Mouse (Mus musculus) CH12.LX (cell line): Measurements from ENCODE around the gene Apeh. TPM values are rescaled to one million over a fixed set of nuclear protein-coding genes. Genes with fewer than 3 reads are reported as not detected.

Experiments used
- DNase-seq: peaks from one replicate; pipeline ENCODE4 v3.0.0-alpha.2; 2013; ENCODE audit errors: extremely low read depth
- H3K27ac ChIP-seq: 2 replicates; pipeline ENCODE4 v1.5.1; 2012; ENCODE audit warnings: low read depth, mild to moderate bottlenecking, control low read depth, moderate library complexity; ENCODE audit not compliant: insufficient read depth
- H3K27me3 ChIP-seq: replicated peaks from 2 replicates; pipeline ENCODE3; 2012; ENCODE audit warnings: inconsistent platforms
- H3K36me3 ChIP-seq, 2 experiments: replicated peaks in 1 of 2; 2 replicates each; pipeline versions ENCODE3 to v1.6.1; 2012; ENCODE audit warnings: inconsistent platforms in 1 of 2, low read length in 1 of 2, mild to moderate bottlenecking in 1 of 2, mixed read lengths in 1 of 2, moderate library complexity in 1 of 2; ENCODE audit not compliant: control insufficient read depth in 1 of 2, insufficient read depth in 1 of 2
- H3K4me1 ChIP-seq, 2 experiments: 2 replicates each; pipeline ENCODE4 v1.6.1; 2012; ENCODE audit warnings: inconsistent platforms in 1 of 2, moderate library complexity in 1 of 2; ENCODE audit not compliant: insufficient read depth in 2 of 2, control insufficient read depth in 1 of 2
- H3K4me2 ChIP-seq: 2 replicates; pipeline ENCODE4 v1.6.1; 2012; ENCODE audit warnings: low read depth, mild to moderate bottlenecking, control low read depth; ENCODE audit not compliant: poor library complexity, insufficient read depth, severe bottlenecking
- H3K4me3 ChIP-seq, 3 experiments: fragments of 150-350 bp in 1 of 3; sonication (generic) in 1 of 3; replicated peaks in 1 of 3; 2 replicates each; pipeline versions ENCODE3 to v1.5.1; 2011 to 2012; ENCODE audit warnings: low read depth in 2 of 3, low read length in 2 of 3, mild to moderate bottlenecking in 2 of 3, moderate library complexity in 2 of 3, control low read depth in 1 of 3, improper control_type of control experiment in 1 of 3, inconsistent platforms in 1 of 3, mixed read lengths in 1 of 3; ENCODE audit not compliant: poor library complexity in 1 of 3
- H3K79me2 ChIP-seq: replicated peaks from 2 replicates; pipeline ENCODE4 v1.6.1; 2012; ENCODE audit warnings: mild to moderate bottlenecking, moderate library complexity; ENCODE audit not compliant: control insufficient read depth, poor library complexity, insufficient read depth, severe bottlenecking; ENCODE audit errors: extremely low read depth
- H3K9ac ChIP-seq: 2 replicates; pipeline ENCODE4 v1.6.1; 2012; ENCODE audit warnings: low read depth, mild to moderate bottlenecking, control low read depth, moderate library complexity; ENCODE audit not compliant: insufficient read depth
- H3K9me3 ChIP-seq: replicated peaks from 2 replicates; pipeline ENCODE3; 2012; ENCODE audit warnings: low read length, inconsistent platforms, mixed read lengths
- BHLHE40 ChIP-seq: IDR thresholded peaks from 2 replicates; pipeline ENCODE4 v1.6.1; 2011; ENCODE audit warnings: mild to moderate bottlenecking, low read depth, low read length, improper control_type of control experiment
- CHD1 ChIP-seq: IDR thresholded peaks from 2 replicates; pipeline ENCODE4 v1.6.1; 2012; ENCODE audit warnings: low read depth, low read length, improper control_type of control experiment, inconsistent platforms
- CHD2 ChIP-seq: IDR thresholded peaks from 2 replicates; pipeline ENCODE4 v1.6.1; 2011; ENCODE audit warnings: low read length, improper control_type of control experiment
- CTCF ChIP-seq, 2 experiments: IDR thresholded peaks in 1 of 2; conservative IDR thresholded peaks in 1 of 2; 2 replicates each; pipeline ENCODE4 v1.5.1; 2011 to 2012; ENCODE audit warnings: low read depth in 2 of 2, low read length in 2 of 2, improper control_type of control experiment in 1 of 2, inconsistent platforms in 1 of 2, mild to moderate bottlenecking in 1 of 2, moderate library complexity in 1 of 2
- E2F4 ChIP-seq: IDR thresholded peaks from 2 replicates; pipeline ENCODE4 v1.6.1; 2011; ENCODE audit warnings: low read depth, low read length, improper control_type of control experiment; ENCODE audit not compliant: insufficient replicate concordance
- ELF1 ChIP-seq: IDR thresholded peaks from 2 replicates; pipeline ENCODE4 v1.6.1; 2014; ENCODE audit warnings: low read depth, mild to moderate bottlenecking, inconsistent platforms, low read length, improper control_type of control experiment
- EP300 ChIP-seq: IDR thresholded peaks from 2 replicates; pipeline ENCODE4 v1.6.1; 2011; ENCODE audit warnings: low read length, improper control_type of control experiment
- ETS1 ChIP-seq: conservative IDR thresholded peaks from 2 replicates; pipeline ENCODE4 v1.6.1; 2012; ENCODE audit warnings: low read depth, mild to moderate bottlenecking, inconsistent platforms, low read length, improper control_type of control experiment, moderate library complexity
- GABPA ChIP-seq: IDR thresholded peaks from 2 replicates; pipeline ENCODE4 v1.6.1; 2012; ENCODE audit warnings: low read depth, low read length, improper control_type of control experiment, inconsistent platforms; ENCODE audit not compliant: insufficient replicate concordance
- HCFC1 ChIP-seq: IDR thresholded peaks from 2 replicates; pipeline ENCODE4 v1.6.1; 2012; ENCODE audit warnings: low read depth, mild to moderate bottlenecking, inconsistent platforms, low read length, improper control_type of control experiment
- IRF4 ChIP-seq: IDR thresholded peaks from 2 replicates; pipeline ENCODE4 v1.6.1; 2014; ENCODE audit warnings: low read depth, mild to moderate bottlenecking, inconsistent platforms, low read length, improper control_type of control experiment
- JUN ChIP-seq: IDR thresholded peaks from 2 replicates; pipeline ENCODE4 v1.6.1; 2011; ENCODE audit warnings: low read depth, mild to moderate bottlenecking, low read length, improper control_type of control experiment, moderate library complexity; ENCODE audit not compliant: insufficient read depth
- JUND ChIP-seq: conservative IDR thresholded peaks from 2 replicates; pipeline ENCODE4 v1.6.1; 2011; ENCODE audit warnings: low read depth, low read length, improper control_type of control experiment
- KAT2A ChIP-seq: IDR thresholded peaks from 2 replicates; pipeline ENCODE4 v1.6.1; 2012; ENCODE audit warnings: low read length, improper control_type of control experiment, inconsistent platforms; ENCODE audit not compliant: insufficient replicate concordance
- MAFK ChIP-seq: IDR thresholded peaks from 2 replicates; pipeline ENCODE4 v1.6.1; 2011; ENCODE audit warnings: low read length, improper control_type of control experiment; ENCODE audit not compliant: insufficient replicate concordance
- MAX ChIP-seq: IDR thresholded peaks from 2 replicates; pipeline ENCODE4 v1.6.1; 2011; ENCODE audit warnings: low read length, improper control_type of control experiment
- MAZ ChIP-seq: IDR thresholded peaks from 2 replicates; pipeline ENCODE4 v1.6.1; 2012; ENCODE audit warnings: low read depth, mild to moderate bottlenecking, inconsistent platforms, low read length, improper control_type of control experiment, moderate library complexity
- MEF2A ChIP-seq: IDR thresholded peaks from 2 replicates; pipeline ENCODE4 v1.6.1; 2014; ENCODE audit warnings: low read depth, mild to moderate bottlenecking, inconsistent platforms, low read length, improper control_type of control experiment, borderline replicate concordance
- MXI1 ChIP-seq: IDR thresholded peaks from 2 replicates; pipeline ENCODE4 v1.6.1; 2011; ENCODE audit warnings: mild to moderate bottlenecking, low read depth, low read length, improper control_type of control experiment
- MYC ChIP-seq: IDR thresholded peaks from 2 replicates; pipeline ENCODE4 v1.6.1; 2011; ENCODE audit warnings: low read depth, mild to moderate bottlenecking, improper control_type of control experiment, low read length
- NELFE ChIP-seq: IDR thresholded peaks from 2 replicates; pipeline ENCODE4 v1.6.1; 2011; ENCODE audit warnings: low read depth, low read length, improper control_type of control experiment
- NRF1 ChIP-seq: IDR thresholded peaks from 2 replicates; pipeline ENCODE4 v1.6.1; 2014; ENCODE audit warnings: low read depth, mild to moderate bottlenecking, inconsistent platforms, low read length, improper control_type of control experiment, moderate library complexity
- PAX5 ChIP-seq: IDR thresholded peaks from 2 replicates; pipeline ENCODE4 v1.6.1; 2012; ENCODE audit warnings: low read length, inconsistent platforms, mixed read lengths
- POLR2A ChIP-seq: IDR thresholded peaks from 2 replicates; pipeline ENCODE4 v1.6.1; 2011; ENCODE audit warnings: low read depth, mild to moderate bottlenecking, improper control_type of control experiment, low read length
- POLR2AphosphoS2 ChIP-seq: IDR thresholded peaks from 2 replicates; pipeline ENCODE4 v1.6.1; 2011; ENCODE audit warnings: low read depth, low read length, improper control_type of control experiment
- RAD21 ChIP-seq: IDR thresholded peaks from 2 replicates; pipeline ENCODE4 v1.6.1; 2011; ENCODE audit warnings: low read depth, mild to moderate bottlenecking, low read length, improper control_type of control experiment, moderate library complexity
- RCOR1 ChIP-seq: conservative IDR thresholded peaks from 2 replicates; pipeline ENCODE4 v1.6.1; 2012; ENCODE audit warnings: low read depth, mild to moderate bottlenecking, inconsistent platforms, low read length, improper control_type of control experiment
- SIN3A ChIP-seq: IDR thresholded peaks from 2 replicates; pipeline ENCODE4 v1.6.1; 2012; ENCODE audit warnings: low read length, improper control_type of control experiment, inconsistent platforms
- SMC3 ChIP-seq: IDR thresholded peaks from 2 replicates; pipeline ENCODE4 v1.6.1; 2011; ENCODE audit warnings: low read depth, low read length, improper control_type of control experiment
- TBP ChIP-seq: conservative IDR thresholded peaks from 2 replicates; pipeline ENCODE4 v1.6.1; 2011; ENCODE audit warnings: low read depth, low read length, improper control_type of control experiment
- TCF12 ChIP-seq: IDR thresholded peaks from 2 replicates; pipeline ENCODE4 v1.6.1; 2014; ENCODE audit warnings: low read depth, mild to moderate bottlenecking, inconsistent platforms, low read length, improper control_type of control experiment
- UBTF ChIP-seq: IDR thresholded peaks from 2 replicates; pipeline ENCODE4 v1.6.1; 2012; ENCODE audit warnings: low read depth, mild to moderate bottlenecking, inconsistent platforms, low read length, improper control_type of control experiment, moderate library complexity
- USF1 ChIP-seq: IDR thresholded peaks from 2 replicates; pipeline ENCODE4 v1.6.1; 2014; ENCODE audit warnings: low read depth, mild to moderate bottlenecking, inconsistent platforms, low read length, improper control_type of control experiment
- USF2 ChIP-seq: conservative IDR thresholded peaks from 2 replicates; pipeline ENCODE4 v1.6.1; 2011; ENCODE audit warnings: low read depth, low read length, improper control_type of control experiment
- ZC3H11A ChIP-seq: IDR thresholded peaks from 2 replicates; pipeline ENCODE4 v1.6.1; 2012; ENCODE audit warnings: low read depth, mild to moderate bottlenecking, inconsistent platforms, low read length, improper control_type of control experiment
- ZKSCAN1 ChIP-seq: IDR thresholded peaks from 2 replicates; pipeline ENCODE4 v1.6.1; 2012; ENCODE audit warnings: low read depth, inconsistent platforms, low read length, improper control_type of control experiment, borderline replicate concordance
- ZMIZ1 ChIP-seq: IDR thresholded peaks from 2 replicates; pipeline ENCODE4 v1.6.1; 2012; ENCODE audit warnings: low read depth, mild to moderate bottlenecking, inconsistent platforms, low read length, improper control_type of control experiment
- ZNF384 ChIP-seq: IDR thresholded peaks from 2 replicates; pipeline ENCODE4 v1.6.1; 2012; ENCODE audit warnings: low read depth, low read length, improper control_type of control experiment, inconsistent platforms
- dilution Hi-C: fragments of 300-500 bp; cut with MboI; formaldehyde crosslinking; loops from 2 replicates; pipeline ENCODE4 v1.14.3; 2020; ENCODE audit warnings: low sequenced_read_pairs; ENCODE audit not compliant: extremely low pct_unique_long_range_greater_than_20kb, extremely low pct_ligation_motif_present
- in situ Hi-C: fragments of 300-500 bp; cut with MboI; formaldehyde crosslinking; loops from 3 replicates; pipeline ENCODE4 v1.14.3; 2019; ENCODE audit warnings: low sequenced_read_pairs, low pct_ligation_motif_present, low pct_unique_long_range_greater_than_20kb, mixed read lengths
- polyA plus RNA-seq: library from polyadenylated mRNA; unstranded; fragments of >175 nt; gene quantifications from 2 replicates; pipeline ENCODE4 v1.2.1, GENCODE M21; 2012; ENCODE audit warnings: low read depth; ENCODE audit not compliant: insufficient read length
- total RNA-seq, 2 experiments: library from RNA; depleted of rRNA; stranded (reverse); fragments of 300-350 nt in 1 of 2; fragments of >200 nt in 1 of 2; gene quantifications; 2 replicates each; pipeline ENCODE4 v1.2.3; 2012 to 2014

The Apeh gene
- total RNA-seq (2012; rRNA removed) (69.5 and 75.6 TPM in 2 replicates), total RNA-seq (2014; rRNA removed) (28.8 and 36.2 TPM in 2 replicates), polyA plus RNA-seq (53.2 and 66.6 TPM in 2 replicates)

DNA sequence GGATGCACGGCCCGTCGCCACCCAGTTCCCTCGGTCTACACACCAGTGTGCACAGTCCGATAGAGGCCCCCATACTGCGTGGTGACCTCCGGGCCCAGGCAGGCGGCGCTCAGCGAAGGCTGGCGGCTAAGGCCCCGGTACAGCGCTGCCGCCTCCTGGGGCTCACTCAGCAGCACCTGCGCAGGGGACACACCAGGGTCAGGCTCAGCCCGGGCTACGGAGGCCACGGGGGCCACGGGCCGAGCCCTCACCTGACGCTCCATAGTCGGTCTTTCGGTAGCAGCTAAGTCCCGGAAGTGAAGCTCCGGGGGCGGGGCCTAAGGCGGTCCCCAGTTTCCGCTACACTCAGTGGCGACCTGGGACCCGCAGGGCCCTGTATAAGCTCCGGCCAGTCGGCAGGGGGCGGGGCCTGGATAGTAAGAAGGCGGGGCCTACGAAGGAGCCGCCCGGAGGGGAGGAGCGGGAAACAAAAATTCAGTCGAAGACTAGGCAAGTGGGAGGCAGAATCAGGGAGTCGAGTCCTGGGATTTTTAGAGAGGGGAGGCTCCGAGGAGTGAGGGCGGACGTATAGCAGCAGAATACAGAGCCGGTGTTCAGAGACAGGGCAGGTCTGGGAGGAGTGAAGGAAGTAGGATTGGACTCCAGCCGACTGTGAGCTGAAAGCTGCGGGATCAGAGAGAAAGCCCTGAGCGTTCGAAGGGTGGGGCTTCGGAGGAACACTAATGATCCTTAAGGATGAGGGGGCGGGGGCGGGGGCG is at the start of gene Apeh:
Apeh (minus strand) TSS at position 423 of the 758 bp plus-strand sequence.
- Histone ChIP-seq H3K9ac (peak within 1 kb of the TSS; percentile 64), H3K4me1 (peaks cover 5 to 33% of the 10 kb centered on the region in 2 experiments), H3K27ac (peak within 1 kb of the TSS; percentile 18; the same call in 1 of the 2 replicates), H3K79me2 (peaks cover 9% of the 10 kb centered on the region)
- peak; percentile 96 for DNase-seq
- in situ Hi-C loops, result no loop called here
- TF ChIP-seq POLR2A (peak; percentile 84), RAD21 (no peak), BHLHE40 (peak; percentile 26), IRF4 (peak; percentile 65), MEF2A (0 out of 2 replicates have a peak, but pooled peaks have one; percentile 25), CHD1 (no peak), CTCF (conservative IDR thresholded peaks at IDR 0.05 in 1 of 2, IDR thresholded peaks at IDR 0.05 in 1 of 2; ENCODE audit: low read depth in 2 of 2, low read length in 2 of 2) (no peak), EP300 (no peak), ZMIZ1 (peak; percentile 83), ETS1 (no peak), PAX5 (no peak), NELFE (peak; percentile 86), ELF1 (peak; percentile 95), USF2 (no peak), SIN3A (peak; percentile 69; the same call in 1 of the 2 replicates), MAX (peak; percentile 42; the same call in 1 of the 2 replicates), MAFK (no peak), E2F4 (no peak), UBTF (peak; percentile 49; the same call in 1 of the 2 replicates), ZC3H11A (no peak), KAT2A (peak; percentile 48; the same call in 1 of the 2 replicates), SMC3 (no peak), MYC (no peak), CHD2 (no peak), JUND (no peak), HCFC1 (peak; percentile 71), MXI1 (peak; percentile 54; the same call in 1 of the 2 replicates), ZNF384 (no peak), GABPA (no peak), TCF12 (peak; percentile 81), JUN (no peak), ZKSCAN1 (no peak), RCOR1 (0 out of 2 replicates have a peak, but pooled peaks have one; percentile 30), POLR2AphosphoS2 (0 out of 2 replicates have a peak, but pooled peaks have one; percentile 63), NRF1 (peak; percentile 50), TBP (no peak), USF1 (no peak), MAZ (peak; percentile 72; the same call in 1 of the 2 replicates)
- TF ChIP-seq, all 38 proteins: peak for 18
- Histone ChIP-seq H3K27me3 (no peaks in the 10 kb centered on the region), H3K36me3 (peaks cover 37 to 57% of the 10 kb centered on the region in 2 experiments), H3K9me3 (no peaks in the 10 kb centered on the region), H3K4me2 (peak within 1 kb of the TSS; percentile 90), H3K4me3 (peak within 1 kb of the TSS; percentile 67 to 89 (median 87))
- dilution Hi-C loops, result no loop called here
